Mouse (Mus musculus) embryonic facial prominence, embryonic 13.5 days (tissue): ENCODE results near the gene Socs5. TPM values are rescaled to one million over a fixed set of nuclear protein-coding genes. Genes with fewer than 3 reads are reported as not detected.
A peak's percentile ranks its signal among the peaks of the same experiment; 100 is the strongest.
"Not testable (repeated sequence)": the region's sequence is repeated elsewhere in the genome, so short reads cannot be mapped to it uniquely, and the experiment has no call there.

Source experiments
- ATAC-seq: fragments of 200-750 bp; cut with Nextera tagmentation; 2 replicates; pipeline ENCODE4 v1.8.0; 2017; ENCODE audit warnings: low read depth; ENCODE audit not compliant: insufficient number of reproducible peaks, insufficient read depth, low FRiP score, low TSS enrichment
- H3K27ac ChIP-seq: fragments of 300-500 bp; sonication (generic); 2 replicates; pipeline ENCODE4 v1.5.1; 2015; ENCODE audit warnings: moderate library complexity, mild to moderate bottlenecking, inconsistent platforms
- H3K27me3 ChIP-seq: fragments of 300-500 bp; sonication (generic); 2 replicates; pipeline ENCODE4 v1.6.1; 2015; ENCODE audit warnings: mild to moderate bottlenecking, inconsistent platforms
- H3K36me3 ChIP-seq: fragments of 300-500 bp; sonication (generic); 2 replicates; pipeline ENCODE4 v1.6.1; 2015; ENCODE audit warnings: mild to moderate bottlenecking, inconsistent platforms
- H3K4me1 ChIP-seq: fragments of 300-500 bp; sonication (generic); 2 replicates; pipeline ENCODE4 v1.6.1; 2015; ENCODE audit warnings: inconsistent platforms
- H3K4me2 ChIP-seq: fragments of 300-500 bp; sonication (generic); 2 replicates; pipeline ENCODE4 v1.6.1; 2015; ENCODE audit warnings: moderate library complexity, mild to moderate bottlenecking, inconsistent platforms
- H3K4me3 ChIP-seq: fragments of 300-500 bp; sonication (generic); 2 replicates; pipeline ENCODE4 v1.5.1; 2015; ENCODE audit warnings: mild to moderate bottlenecking, inconsistent platforms
- H3K9ac ChIP-seq: fragments of 300-500 bp; sonication (generic); 2 replicates; pipeline ENCODE4 v1.6.1; 2015; ENCODE audit warnings: mild to moderate bottlenecking, inconsistent platforms
- H3K9me3 ChIP-seq: fragments of 300-500 bp; sonication (generic); 2 replicates; pipeline ENCODE4 v1.6.1; 2016; ENCODE audit warnings: inconsistent platforms
- WGBS: fragments of 180-500 bp; shearing (Covaris S2); methylation state at CpG from one replicate; pipeline ENCODE4 v1.1.7; 2015; ENCODE audit warnings: mixed read lengths; 5-methylcytosine and 5-hydroxymethylcytosine counted together
- polyA plus RNA-seq: library from polyadenylated mRNA; unstranded; fragments of >200 nt; fragmentation: Nextera tagmentation; extraction: Ambion mirVana; gene quantifications from 2 replicates; pipeline ENCODE4 v1.2.1, GENCODE M21; 2015

Gene Socs5
- 19.7 and 23.0 TPM in 2 replicates for polyA plus RNA-seq

GRCm38 (mm10) chr17:87107623-87108221, at the start of gene Socs5:
Gene Socs5 (plus strand): TSS chr17:87107679.
- under 1% methylated on average over 46 of the region's 73 CpGs for whole genome bisulfite sequencing
- Histone ChIP-seq H3K4me1 (peaks cover 19% of the 10 kb centered on the region), H3K4me2 (peak within 1 kb of the TSS; percentile 67), H3K4me3 (peak within 1 kb of the TSS; percentile 72), H3K36me3 (no peaks in the 10 kb centered on the region), H3K27me3 (no peaks in the 10 kb centered on the region), H3K9ac (peak within 1 kb of the TSS; percentile 89), H3K27ac (peak within 1 kb of the TSS; percentile 88), H3K9me3 (0 out of 2 replicates have a peak, but pooled peaks cover 4% of the 10 kb centered on the region)
- ATAC-seq, result peak; percentile 76

- Histone ChIP-seq H3K9me3 (no peaks in the 10 kb centered on the region), H3K27ac (no peak overlapping the region), H3K4me2 (no peak overlapping the region), H3K4me3 (no peak overlapping the region), H3K36me3 (no peaks in the 10 kb centered on the region), H3K27me3 (no peaks in the 10 kb centered on the region), H3K4me1 (peaks cover 12% of the 10 kb centered on the region), H3K9ac (no peak overlapping the region)
- no peak for ATAC-seq
- WGBS, result 88% methylated on average over 9 of the region's 9 CpGs
Measured at GRCm38 (mm10) chr17:87062639-87063038, 44.8 kb upstream of the Socs5 start.

- H3K4me1 ChIP-seq, result peaks cover 4% of the 10 kb centered on the region
- no peak overlapping the region for H3K4me2 ChIP-seq
- ATAC-seq, result no peak
- no peaks in the 10 kb centered on the region for H3K36me3 ChIP-seq
- H3K27me3 ChIP-seq, result no peaks in the 10 kb centered on the region
- H3K4me3 ChIP-seq, result no peak overlapping the region
- H3K9ac ChIP-seq, result no peak overlapping the region
- WGBS, result 77% methylated on average over 7 of the region's 7 CpGs
- no peaks in the 10 kb centered on the region for H3K9me3 ChIP-seq
- no peak overlapping the region for H3K27ac ChIP-seq
Measured at GRCm38 (mm10) chr17:87063461-87063860, 44.0 kb upstream of the Socs5 start.

- no peaks in the 10 kb centered on the region for H3K36me3 ChIP-seq
- H3K9me3 ChIP-seq, result no peaks in the 10 kb centered on the region
- H3K4me1 ChIP-seq, result no peaks in the 10 kb centered on the region
- WGBS, result 82% methylated on average over 6 of the region's 6 CpGs
- H3K27ac ChIP-seq, result no peak overlapping the region
- no peak overlapping the region for H3K4me3 ChIP-seq
- H3K9ac ChIP-seq, result no peak overlapping the region
- H3K27me3 ChIP-seq, result no peaks in the 10 kb centered on the region
- no peak for ATAC-seq
- no peak overlapping the region for H3K4me2 ChIP-seq
Measured at GRCm38 (mm10) chr17:87063969-87064368, 43.5 kb upstream of the Socs5 start.

- ATAC-seq, result no peak
- WGBS, result 83% methylated on average over 4 of the region's 4 CpGs
- H3K9ac ChIP-seq, result no peak overlapping the region
- no peaks in the 10 kb centered on the region for H3K9me3 ChIP-seq
- no peak overlapping the region for H3K4me3 ChIP-seq
- no peaks in the 10 kb centered on the region for H3K36me3 ChIP-seq
- H3K4me1 ChIP-seq, result no peaks in the 10 kb centered on the region
- no peak overlapping the region for H3K27ac ChIP-seq
- no peak overlapping the region for H3K4me2 ChIP-seq
- H3K27me3 ChIP-seq, result no peaks in the 10 kb centered on the region
Measured at GRCm38 (mm10) chr17:87068997-87069396, 38.5 kb upstream of the Socs5 start.

- H3K9me3 ChIP-seq, H3K4me1 ChIP-seq, H3K4me3 ChIP-seq, H3K27me3 ChIP-seq, H3K36me3 ChIP-seq, H3K4me2 ChIP-seq, H3K9ac ChIP-seq, H3K27ac ChIP-seq, ATAC-seq: not testable (repeated sequence)
- WGBS, result 88% methylated on average over 1 of the region's 1 CpGs
Measured at GRCm38 (mm10) chr17:87072183-87072582, 35.3 kb upstream of the Socs5 start.

- 40% methylated on average over 5 of the region's 5 CpGs for WGBS
- H3K4me1 ChIP-seq, result no peaks in the 10 kb centered on the region
- H3K36me3 ChIP-seq, result no peaks in the 10 kb centered on the region
- H3K9me3 ChIP-seq, result no peaks in the 10 kb centered on the region
- no peak overlapping the region for H3K4me3 ChIP-seq
- H3K9ac ChIP-seq, result no peak overlapping the region
- H3K4me2 ChIP-seq, result no peak overlapping the region
- no peak for ATAC-seq
- no peak overlapping the region for H3K27ac ChIP-seq
- no peaks in the 10 kb centered on the region for H3K27me3 ChIP-seq
Measured at GRCm38 (mm10) chr17:87072766-87073440, 34.6 kb upstream of the Socs5 start.

- no peak overlapping the region for H3K27ac ChIP-seq
- no peak overlapping the region for H3K9ac ChIP-seq
- ATAC-seq, result no peak
- H3K9me3 ChIP-seq, result no peaks in the 10 kb centered on the region
- no peak overlapping the region for H3K4me2 ChIP-seq
- no peak overlapping the region for H3K4me3 ChIP-seq
- no peaks in the 10 kb centered on the region for H3K36me3 ChIP-seq
- H3K4me1 ChIP-seq, result no peaks in the 10 kb centered on the region
- no peaks in the 10 kb centered on the region for H3K27me3 ChIP-seq
Measured at GRCm38 (mm10) chr17:87073470-87073869, 34.0 kb upstream of the Socs5 start.

- not testable (repeated sequence) for H3K27ac ChIP-seq, H3K4me3 ChIP-seq, H3K4me2 ChIP-seq, H3K4me1 ChIP-seq, H3K9ac ChIP-seq, H3K36me3 ChIP-seq, H3K9me3 ChIP-seq, H3K27me3 ChIP-seq, ATAC-seq
- WGBS, result 95% methylated on average over 17 of the region's 17 CpGs
Measured at GRCm38 (mm10) chr17:87078217-87078616, 29.3 kb upstream of the Socs5 start.

- WGBS, result 83% methylated on average over 7 of the region's 7 CpGs
Measured at GRCm38 (mm10) chr17:87080724-87081123, 26.8 kb upstream of the Socs5 start.

GRCm38 (mm10) chr17:87082547-87082946, 24.9 kb upstream of the Socs5 start:
- Histone ChIP-seq H3K9me3 (no peaks in the 10 kb centered on the region), H3K9ac (no peak overlapping the region), H3K27ac (0 out of 2 replicates have a peak overlapping the region, but pooled peaks have one; percentile 5), H3K4me3 (no peak overlapping the region), H3K4me1 (no peaks in the 10 kb centered on the region), H3K4me2 (no peak overlapping the region), H3K27me3 (no peaks in the 10 kb centered on the region), H3K36me3 (no peaks in the 10 kb centered on the region)
- 66% methylated on average over 4 of the region's 4 CpGs for WGBS
- ATAC-seq, result no peak

More at GRCm38 (mm10) chr17:87080724-87081123, 26.8 kb upstream of the Socs5 start:
- Histone ChIP-seq H3K36me3 (no peaks in the 10 kb centered on the region), H3K27me3 (no peaks in the 10 kb centered on the region), H3K27ac (no peak overlapping the region), H3K4me1 (no peaks in the 10 kb centered on the region), H3K4me3 (no peak overlapping the region), H3K4me2 (no peak overlapping the region), H3K9ac (no peak overlapping the region), H3K9me3 (no peaks in the 10 kb centered on the region)
- ATAC-seq, result no peak

GRCm38 (mm10) chr17:87083671-87084070, 23.8 kb upstream of the Socs5 start:
- Histone ChIP-seq H3K27ac (no peak overlapping the region), H3K4me3 (no peak overlapping the region), H3K27me3 (no peaks in the 10 kb centered on the region), H3K4me1 (no peaks in the 10 kb centered on the region), H3K36me3 (no peaks in the 10 kb centered on the region), H3K4me2 (no peak overlapping the region), H3K9me3 (no peaks in the 10 kb centered on the region), H3K9ac (no peak overlapping the region)
- 89% methylated on average over 5 of the region's 5 CpGs for WGBS
- ATAC-seq, result no peak
